Mouse (Mus musculus): ENCODE measurements around the gene Rpl38.

DNA sequence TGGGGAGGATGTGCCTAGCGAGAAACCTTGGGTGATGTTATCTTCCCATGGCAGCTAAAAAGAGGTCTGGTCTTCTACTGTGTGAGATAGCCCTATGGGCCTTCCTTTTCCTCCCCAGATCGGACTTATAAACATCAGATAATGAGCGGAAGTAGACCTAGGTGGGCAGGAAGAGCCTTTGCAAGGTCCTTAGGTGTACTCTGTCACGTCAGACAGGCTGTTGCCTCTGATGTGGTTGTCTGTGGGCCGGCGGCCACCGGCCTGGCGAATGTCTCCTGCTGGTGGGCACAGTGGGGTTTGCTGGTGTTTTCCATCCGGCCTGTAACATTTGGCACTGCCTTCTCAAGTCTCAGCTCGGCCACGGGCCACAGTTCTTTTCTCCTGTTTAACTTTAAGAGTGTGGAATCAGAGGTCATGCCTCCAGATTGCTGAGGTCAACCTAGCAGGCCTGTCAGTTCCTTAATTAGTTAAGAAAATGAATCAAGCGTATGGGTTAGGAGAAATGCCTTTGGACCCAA lies 1.4 kb downstream of the Rpl38 start:
- TF ChIP-seq POLR2A (IDR thresholded peaks at IDR 0.05; ENCODE audit: borderline replicate concordance, extremely low read depth, insufficient read depth, insufficient read length, poor library complexity, severe bottlenecking) (no peak), CTCF (IDR thresholded peaks at IDR 0.05; ENCODE audit: borderline replicate concordance, extremely low read depth, insufficient read depth, insufficient read length) (no peak)

Data from brain, embryonic 14.5 days (tissue).